Mouse (Mus musculus) spleen, adult 2 months (tissue): ENCODE results near the gene Taar9. TPM values are rescaled to one million over a fixed set of nuclear protein-coding genes. Genes with fewer than 3 reads are reported as not detected.
A peak's percentile ranks its signal among the peaks of the same experiment; 100 is the strongest.
"Not testable (repeated sequence)": the region's sequence is repeated elsewhere in the genome, so short reads cannot be mapped to it uniquely, and the experiment has no call there.

Source experiments
- DNase-seq, 2 experiments: peaks; one replicate each; pipeline versions ENCODE4 v3.0.0 to v3.0.0-alpha.2; 2012 to 2021; ENCODE audit warnings: low spot score in 2 of 2, low read depth in 1 of 2
- H3K27ac ChIP-seq: fragments of 200-500 bp; 2 replicates; pipeline ENCODE4 v1.5.1; 2012; ENCODE audit warnings: low read length, inconsistent platforms; ENCODE audit not compliant: insufficient read depth
- H3K27me3 ChIP-seq: fragments of 200-500 bp; 2 replicates; pipeline ENCODE4 v1.6.1; 2012; ENCODE audit warnings: mild to moderate bottlenecking, moderate library complexity, low read length, inconsistent platforms; ENCODE audit not compliant: control insufficient read depth, insufficient read depth
- H3K36me3 ChIP-seq: fragments of 200-500 bp; 2 replicates; pipeline ENCODE4 v1.6.1; 2012; ENCODE audit warnings: mild to moderate bottlenecking, low read length, inconsistent platforms; ENCODE audit not compliant: control insufficient read depth, insufficient read depth
- H3K4me1 ChIP-seq: fragments of 200-500 bp; 2 replicates; pipeline ENCODE4 v1.6.1; 2011; ENCODE audit warnings: inconsistent platforms; ENCODE audit not compliant: control insufficient read depth, insufficient read depth, insufficient read length
- H3K4me3 ChIP-seq: fragments of 200-500 bp; 2 replicates; pipeline ENCODE4 v1.5.1; 2011; ENCODE audit warnings: mild to moderate bottlenecking, inconsistent platforms; ENCODE audit not compliant: insufficient read depth, insufficient read length; ENCODE audit errors: extremely low read depth
- CTCF ChIP-seq: fragments of 200-500 bp; IDR thresholded peaks from 2 replicates; pipeline ENCODE4 v1.5.1; 2011; ENCODE audit warnings: mild to moderate bottlenecking, inconsistent platforms; ENCODE audit not compliant: insufficient read depth, insufficient read length, insufficient replicate concordance; ENCODE audit errors: extremely low read depth
- POLR2A ChIP-seq: fragments of 200-500 bp; IDR thresholded peaks from 2 replicates; pipeline ENCODE4 v1.6.1; 2011; ENCODE audit warnings: low read depth, low read length, inconsistent platforms
- WGBS: fragments of 180-500 bp; shearing (Covaris S2); methylation state at CpG from one replicate; pipeline ENCODE4 v1.1.7; 2018; 5-methylcytosine and 5-hydroxymethylcytosine counted together
- polyA plus RNA-seq: library from polyadenylated mRNA; depleted of rRNA; stranded (reverse); fragments of >200 nt; gene quantifications from 2 replicates; pipeline ENCODE4 v1.2.3, GENCODE M21; 2012; rRNA removed

The Taar9 gene
- 0.07 TPM in 1 of 2 replicates, not detected in the other for polyA plus RNA-seq

DNA sequence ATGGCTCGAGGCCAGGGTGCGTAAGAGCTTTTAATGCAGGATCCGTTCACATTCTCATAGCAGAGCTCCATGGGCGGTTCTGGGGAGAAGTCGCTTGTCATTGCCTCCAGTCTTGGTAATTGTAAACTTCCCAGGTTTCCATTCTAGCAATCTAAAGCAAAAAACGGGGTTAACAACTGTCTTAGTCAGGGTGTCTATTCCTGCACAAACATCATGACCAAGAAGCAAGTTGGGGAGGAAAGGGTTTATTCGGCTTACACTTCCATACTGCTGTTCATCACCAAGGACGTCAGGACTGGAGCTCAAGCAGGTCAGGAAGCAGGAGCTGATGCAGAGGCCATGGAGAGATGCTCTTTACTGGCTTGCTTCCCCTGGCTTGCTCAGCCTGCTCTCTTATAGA, at the start of gene Taar9:
Gene Taar9 (minus strand): TSS at position 101 of the 400 bp plus-strand sequence.
- H3K4me3 ChIP-seq, H3K4me1 ChIP-seq, DNase-seq, H3K36me3 ChIP-seq, H3K27me3 ChIP-seq, H3K27ac ChIP-seq: not testable (repeated sequence)
- 91% methylated on average over 8 of the region's 8 CpGs for WGBS

DNA sequence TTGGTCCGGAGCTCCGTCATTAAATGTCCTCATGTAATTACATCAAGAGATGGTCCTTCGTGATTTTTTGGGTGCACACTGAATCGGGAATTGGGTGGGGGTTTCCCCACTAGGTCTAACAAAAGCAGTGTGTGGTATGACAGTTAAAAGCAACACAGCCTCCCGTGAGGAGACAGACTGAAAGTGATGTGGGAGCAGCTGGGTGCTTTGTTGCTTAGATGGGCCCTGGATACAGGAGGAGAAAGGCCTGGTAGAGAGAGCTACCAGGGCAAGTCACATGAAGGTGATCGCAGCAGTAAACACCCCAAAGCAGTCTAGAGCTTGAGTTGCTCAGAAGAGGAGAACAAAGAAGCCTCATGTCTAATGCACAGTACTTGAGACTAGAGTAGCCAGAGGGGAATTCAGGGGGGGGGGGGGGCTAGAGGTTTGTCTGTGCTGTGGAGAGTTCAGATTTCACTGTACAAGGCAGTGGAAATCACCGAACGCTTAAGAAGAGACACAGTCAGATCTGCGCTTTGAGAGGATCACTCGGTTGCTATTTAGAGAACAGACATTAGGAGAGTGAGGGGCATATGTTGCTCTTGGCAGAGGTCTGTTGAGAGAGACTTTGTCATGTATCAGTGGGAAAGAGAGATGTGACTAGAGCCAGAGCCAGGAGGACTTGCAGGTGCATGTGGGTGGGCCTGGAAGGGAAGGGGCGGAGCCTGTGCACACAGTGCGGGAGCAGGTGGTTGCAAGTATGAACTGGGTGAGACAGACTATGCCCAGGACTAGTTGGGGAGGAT, 49.3 kb upstream of the Taar9 start:
- Histone ChIP-seq H3K4me1 (peaks cover 20% of the 10 kb centered on the region), H3K27me3 (no peaks in the 10 kb centered on the region), H3K27ac (peak overlapping the region; percentile 56; the same call in 1 of the 2 replicates), H3K4me3 (no peak overlapping the region), H3K36me3 (peaks cover 12% of the 10 kb centered on the region)
- 67% methylated on average over 12 of the region's 12 CpGs for WGBS
- TF ChIP-seq POLR2A: no peak
- TF ChIP-seq CTCF: no peak
- peak in 1 of 2 experiments; percentile 53 for DNase-seq

DNA sequence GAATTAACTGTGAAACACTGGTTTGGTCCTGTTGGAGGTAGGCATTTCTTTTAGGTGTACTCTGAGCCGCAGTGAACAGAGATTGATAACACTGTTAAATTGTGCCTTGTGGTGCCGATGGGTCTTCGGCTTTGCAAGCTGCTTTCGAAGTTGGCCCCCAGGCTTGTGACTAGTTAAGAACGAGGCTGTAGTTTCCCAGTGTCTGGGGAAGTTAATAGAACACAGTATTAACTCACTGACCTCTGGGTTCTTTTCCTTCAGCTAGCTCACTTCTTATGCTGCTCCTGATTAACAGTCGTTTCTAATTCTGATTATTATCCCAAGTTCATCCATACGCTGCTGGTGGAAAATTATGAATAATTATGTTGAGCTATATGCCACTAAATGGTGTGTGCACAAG, 40.8 kb upstream of the Taar9 start:
- Histone ChIP-seq H3K36me3 (peaks cover 2% of the 10 kb centered on the region), H3K27ac (no peak overlapping the region), H3K27me3 (no peaks in the 10 kb centered on the region), H3K4me3 (peak overlapping the region; percentile 35; the same call in 1 of the 2 replicates), H3K4me1 (peaks cover 6% of the 10 kb centered on the region)
- no peak for TF ChIP-seq CTCF
- TF ChIP-seq POLR2A: no peak
- DNase-seq: no peak
- 57% methylated on average over 7 of the region's 7 CpGs for WGBS

DNA sequence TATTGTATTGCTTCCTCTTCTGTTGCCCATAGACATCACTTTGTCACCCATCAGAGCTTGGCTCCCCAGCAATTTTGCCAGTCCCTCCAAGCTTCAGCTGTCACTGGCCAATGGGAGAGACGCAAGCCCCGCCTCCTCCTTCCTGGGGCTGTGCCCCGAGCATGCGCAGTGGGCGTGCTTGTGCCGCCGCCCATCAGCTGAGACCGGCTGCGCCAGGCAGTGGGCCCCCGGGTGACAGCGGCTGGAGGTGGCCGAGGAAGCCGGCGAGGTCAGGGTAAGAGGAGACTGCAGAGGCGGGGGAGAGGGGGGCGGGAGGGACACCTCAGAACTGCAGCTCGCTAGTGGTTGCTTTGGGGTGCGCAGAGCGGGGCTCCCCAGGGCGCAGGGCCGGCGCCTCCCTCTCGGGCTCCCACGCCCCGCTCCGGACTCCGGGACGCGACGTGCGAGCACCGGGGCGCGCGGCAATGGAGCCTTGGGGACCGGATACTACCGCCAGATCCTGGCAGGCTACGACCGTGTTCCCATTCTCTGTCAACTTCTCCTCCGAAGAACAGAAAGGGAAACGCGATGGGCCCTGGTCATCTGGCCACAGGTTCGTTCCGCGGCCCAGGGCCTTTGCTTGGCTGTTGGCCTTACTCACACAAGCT, 39.9 kb upstream of the Taar9 start, which contains the start of gene Stx7:
Gene Stx7 (plus strand): TSS at position 168 of the 647 bp plus-strand sequence.
- WGBS: 1% methylated on average over 43 of the region's 45 CpGs
- Histone ChIP-seq H3K4me3 (peak within 1 kb of the TSS; percentile 69), H3K27me3 (no peaks in the 10 kb centered on the region), H3K4me1 (peaks cover 6% of the 10 kb centered on the region), H3K27ac (peak within 1 kb of the TSS; percentile 72), H3K36me3 (no peaks in the 10 kb centered on the region)
- DNase-seq: peak; percentile 84 to 97
- peak; percentile 73 for TF ChIP-seq POLR2A
- no peak for TF ChIP-seq CTCF

DNA sequence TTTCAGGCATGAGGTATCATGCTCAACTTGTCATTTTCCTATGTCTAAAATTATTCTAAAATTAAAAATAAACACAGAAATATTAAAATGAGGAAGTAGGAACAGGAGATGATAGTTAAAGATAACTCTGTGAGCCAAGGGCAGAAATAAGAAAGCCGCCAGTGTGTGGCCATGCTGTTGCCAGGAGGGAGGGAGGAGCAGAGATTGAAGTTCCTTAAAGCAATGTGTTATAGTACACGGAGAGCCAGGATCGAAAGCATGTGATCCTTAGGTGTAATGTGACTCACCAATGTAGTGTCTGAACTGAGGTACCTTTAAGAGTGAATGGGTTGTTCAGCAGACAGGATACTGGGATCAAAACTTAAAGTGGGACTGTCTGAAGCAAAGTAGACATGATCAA, 33.4 kb upstream of the Taar9 start:
- Histone ChIP-seq H3K27ac (no peak overlapping the region), H3K27me3 (no peaks in the 10 kb centered on the region), H3K36me3 (no peaks in the 10 kb centered on the region), H3K4me3 (no peak overlapping the region), H3K4me1 (no peaks in the 10 kb centered on the region)
- WGBS: 21% methylated on average over 3 of the region's 3 CpGs
- no peak for DNase-seq
- TF ChIP-seq CTCF (no peak), POLR2A (no peak)

DNA sequence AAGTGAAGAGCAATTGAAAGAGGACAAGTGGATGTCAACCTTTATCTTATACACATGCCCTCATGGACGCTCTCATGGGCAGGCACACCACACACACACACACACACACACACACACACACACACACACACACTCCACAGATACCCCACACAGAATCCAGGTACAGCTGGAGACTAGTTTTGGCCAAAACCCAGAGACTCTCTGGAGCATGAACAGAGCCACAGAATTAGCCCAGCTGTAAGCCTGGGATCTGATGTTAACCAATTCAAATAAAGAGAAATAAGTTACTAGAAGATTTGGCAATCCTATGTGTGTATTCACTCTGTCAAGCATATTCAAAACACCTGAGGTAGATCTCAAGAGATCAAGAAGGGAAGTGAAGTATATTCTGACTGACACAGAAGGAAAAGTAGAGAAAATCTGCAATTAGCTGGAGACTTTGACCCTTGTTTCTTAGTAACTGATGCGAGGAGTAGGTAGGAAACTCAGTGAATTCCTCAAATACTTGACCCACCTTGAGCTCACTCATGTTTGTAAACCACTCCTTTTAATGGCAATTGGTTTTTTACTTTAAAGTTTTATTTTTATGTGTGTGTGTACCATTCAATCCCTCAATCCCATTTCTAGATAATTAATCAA, 29.4 kb upstream of the Taar9 start:
- TF ChIP-seq CTCF (no peak), POLR2A (no peak)
- no peak for DNase-seq
- WGBS: 85% methylated on average over 2 of the region's 2 CpGs
- H3K4me3 ChIP-seq: no peak overlapping the region
- no peaks in the 10 kb centered on the region for H3K4me1 ChIP-seq
- no peaks in the 10 kb centered on the region for H3K27me3 ChIP-seq
- H3K27ac ChIP-seq: no peak overlapping the region
- no peaks in the 10 kb centered on the region for H3K36me3 ChIP-seq
